Mouse (Mus musculus) heart, postnatal 0 days (tissue): ENCODE measurements around the gene Mdfic.

Source experiments
- CTCF ChIP-seq: IDR thresholded peaks from 2 replicates; pipeline ENCODE4 v1.5.1; 2016; ENCODE audit warnings: antibody characterized with exemption, control low read depth, low read depth
- EP300 ChIP-seq: IDR thresholded peaks from 2 replicates; pipeline ENCODE4 v1.6.1; 2016; ENCODE audit warnings: antibody characterized with exemption, low read depth

GRCm38 (mm10) chr6:15710706-15711105 is 9.8 kb upstream of the Mdfic start:
- TF ChIP-seq EP300 (no peak), CTCF (no peak)
